Mouse (Mus musculus) midbrain, embryonic 16.5 days (tissue): ENCODE data around the gene Fhad1. TPM values are rescaled to one million over a fixed set of nuclear protein-coding genes. Genes with fewer than 3 reads are reported as not detected.

Experiments
- ATAC-seq: fragments of 200-750 bp; cut with Nextera tagmentation; 2 replicates; pipeline ENCODE4 v1.8.0; 2017; ENCODE audit warnings: moderate TSS enrichment
- H3K27ac ChIP-seq: fragments of 300-500 bp; sonication (generic); 2 replicates; pipeline ENCODE4 v1.5.1; 2014; ENCODE audit warnings: mild to moderate bottlenecking, low read length, mixed read lengths
- H3K27me3 ChIP-seq: fragments of 300-500 bp; sonication (generic); 2 replicates; pipeline ENCODE4 v1.6.1; 2014; ENCODE audit warnings: low read depth, low read length, mixed read lengths; ENCODE audit not compliant: control insufficient read depth, insufficient read depth
- H3K36me3 ChIP-seq: fragments of 300-500 bp; sonication (generic); 2 replicates; pipeline ENCODE4 v1.6.1; 2014; ENCODE audit warnings: mild to moderate bottlenecking, low read length, moderate library complexity, mixed read lengths; ENCODE audit not compliant: control insufficient read depth, insufficient read depth
- H3K4me1 ChIP-seq: fragments of 300-500 bp; sonication (generic); 2 replicates; pipeline ENCODE4 v1.6.1; 2014; ENCODE audit warnings: mild to moderate bottlenecking, low read length, mixed read lengths; ENCODE audit not compliant: control insufficient read depth, insufficient read depth
- H3K4me2 ChIP-seq: fragments of 300-500 bp; sonication (generic); 2 replicates; pipeline ENCODE4 v1.6.1; 2014; ENCODE audit warnings: mild to moderate bottlenecking, low read length, mixed read lengths
- H3K4me3 ChIP-seq: fragments of 300-500 bp; sonication (generic); 2 replicates; pipeline ENCODE4 v1.5.1; 2014; ENCODE audit warnings: low read depth, mild to moderate bottlenecking, low read length, moderate library complexity, mixed read lengths
- H3K9ac ChIP-seq: fragments of 300-500 bp; sonication (generic); 2 replicates; pipeline ENCODE4 v1.6.1; 2014; ENCODE audit warnings: low read depth, low read length, mixed read lengths
- H3K9me3 ChIP-seq: fragments of 300-500 bp; sonication (generic); replicated peaks from 2 replicates; pipeline ENCODE4 v1.6.1; 2014; ENCODE audit warnings: mild to moderate bottlenecking, low read length, mixed read lengths; ENCODE audit not compliant: control insufficient read depth, poor library complexity, severe bottlenecking
- WGBS: fragments of 180-500 bp; shearing (Covaris S2); extraction: QIAGEN DNeasy Blood & Tissue Kit; methylation state at CpG from one replicate; pipeline ENCODE4 v1.1.7; 2014; 5-methylcytosine and 5-hydroxymethylcytosine counted together
- polyA plus RNA-seq: library from polyadenylated mRNA; unstranded; fragments of >200 nt; fragmentation: Nextera tagmentation; extraction: Ambion mirVana; gene quantifications from 2 replicates; pipeline ENCODE4 v1.2.1, GENCODE M21; 2015

Fhad1 gene
- polyA plus RNA-seq, 1 experiment from 2014 or later = 5.3 TPM

DNA sequence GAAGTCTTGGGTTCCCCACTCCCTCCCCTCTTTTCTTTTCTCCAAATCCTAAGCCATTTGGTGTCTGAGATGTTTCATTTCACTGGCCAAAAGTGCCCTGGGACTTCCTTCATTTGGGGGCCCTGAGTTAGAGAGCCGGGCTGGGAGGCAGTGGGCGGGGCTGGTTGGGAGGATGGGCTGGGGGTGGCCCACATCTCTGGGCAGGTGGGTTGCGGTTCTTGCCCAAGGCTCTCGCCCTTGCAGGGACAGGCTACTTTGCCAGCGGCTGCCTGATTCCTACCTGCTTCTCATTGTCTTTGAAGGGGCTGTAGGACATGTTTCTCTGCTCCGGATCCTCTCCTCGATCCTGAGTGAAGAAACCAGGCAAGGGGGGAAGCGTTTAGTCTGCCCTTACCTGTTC lies 116.0 kb downstream of the Fhad1 start:
- H3K27ac ChIP-seq = peak overlapping the region; percentile 44
- H3K4me2 ChIP-seq = no peak overlapping the region
- WGBS = 81% methylated on average over 8 of the region's 8 CpGs
- H3K36me3 ChIP-seq = no peaks in the 10 kb centered on the region
- no peaks in the 10 kb centered on the region for H3K27me3 ChIP-seq
- no peaks in the 10 kb centered on the region for H3K9me3 ChIP-seq
- H3K4me3 ChIP-seq = no peak overlapping the region
- no peak overlapping the region for H3K9ac ChIP-seq
- ATAC-seq = no peak
- peaks cover 27% of the 10 kb centered on the region for H3K4me1 ChIP-seq

DNA sequence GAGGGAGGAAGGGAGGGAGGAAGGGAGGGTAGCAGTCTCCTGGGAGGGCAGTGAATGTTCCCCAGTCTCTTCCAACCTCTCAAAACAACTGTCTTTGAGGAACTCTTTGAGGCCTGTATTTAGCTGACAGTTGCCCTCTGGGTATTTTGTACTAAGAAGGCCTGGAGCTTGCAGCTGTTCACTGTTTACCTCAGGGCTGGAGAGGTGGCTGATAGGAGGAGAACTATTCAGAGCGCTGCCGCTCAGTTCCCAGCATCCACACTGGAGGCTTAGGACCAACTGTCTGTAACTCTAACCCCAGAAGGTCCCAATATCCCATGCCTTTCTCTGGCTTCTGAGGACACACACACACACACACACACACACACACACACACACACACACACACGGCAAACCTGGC lies 117.0 kb downstream of the Fhad1 start:
- peak overlapping the region; percentile 0; the same call in 1 of the 2 replicates for H3K27ac ChIP-seq
- H3K27me3 ChIP-seq = no peaks in the 10 kb centered on the region
- H3K4me1 ChIP-seq = peaks cover 27% of the 10 kb centered on the region

DNA sequence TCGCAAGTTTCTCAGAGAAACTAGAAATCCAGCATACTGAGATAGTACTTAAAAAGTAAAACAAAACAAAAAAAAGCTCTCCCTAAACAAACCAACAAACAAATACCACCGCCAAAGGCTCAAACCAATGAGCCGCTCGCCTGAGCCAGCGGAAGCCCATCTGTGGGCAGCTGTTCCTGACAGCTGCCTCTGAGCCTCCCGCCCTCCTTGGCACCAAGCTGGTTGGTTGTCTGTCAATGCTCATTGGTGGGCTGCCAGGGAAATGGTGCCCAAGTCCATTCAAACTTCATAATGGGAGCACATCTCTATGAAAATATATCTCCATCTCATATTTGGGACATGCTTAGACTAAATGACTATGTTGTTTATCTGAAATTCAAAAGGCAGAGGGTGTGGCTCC lies 117.7 kb downstream of the Fhad1 start:
- H3K9ac ChIP-seq = no peak overlapping the region
- H3K4me2 ChIP-seq = no peak overlapping the region
- H3K4me1 ChIP-seq = peaks cover 26% of the 10 kb centered on the region
- H3K27me3 ChIP-seq = no peaks in the 10 kb centered on the region
- H3K4me3 ChIP-seq = no peak overlapping the region
- H3K9me3 ChIP-seq = no peaks in the 10 kb centered on the region
- H3K27ac ChIP-seq = no peak overlapping the region
- no peaks in the 10 kb centered on the region for H3K36me3 ChIP-seq
- 73% methylated on average over 6 of the region's 6 CpGs for WGBS
- ATAC-seq = no peak

More for the DNA sequence above, 117.0 kb downstream of the Fhad1 start:
- Histone ChIP-seq H3K4me2 (no peak overlapping the region), H3K9ac (no peak overlapping the region), H3K4me3 (no peak overlapping the region), H3K9me3 (no peaks in the 10 kb centered on the region), H3K36me3 (no peaks in the 10 kb centered on the region)
- no peak for ATAC-seq
- WGBS = 34% methylated on average over 3 of the region's 3 CpGs

DNA sequence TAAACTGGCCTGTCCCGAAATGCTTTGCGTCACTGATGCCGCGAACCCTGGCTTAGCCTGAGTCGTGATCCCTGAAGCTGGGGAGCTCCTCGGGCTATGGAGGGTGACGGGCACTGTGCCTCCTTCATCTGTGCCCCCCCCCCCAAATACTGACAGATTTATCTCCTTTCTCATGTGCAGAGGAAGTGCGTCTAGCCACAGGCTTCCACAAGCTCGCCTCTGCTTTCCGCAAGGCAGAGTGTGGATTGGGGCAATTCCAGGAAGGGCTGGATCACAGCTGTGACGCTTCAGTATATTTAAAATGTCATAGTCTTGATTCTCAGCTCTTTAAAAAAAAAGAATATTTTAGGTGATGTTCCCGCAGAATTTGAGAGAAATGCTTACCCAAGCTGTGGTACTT lies 119.1 kb downstream of the Fhad1 start:
- 80% methylated on average over 12 of the region's 12 CpGs for WGBS
- Histone ChIP-seq H3K27ac (no peak overlapping the region), H3K27me3 (no peaks in the 10 kb centered on the region), H3K36me3 (no peaks in the 10 kb centered on the region), H3K4me1 (peaks cover 16% of the 10 kb centered on the region), H3K9me3 (no peaks in the 10 kb centered on the region), H3K4me2 (no peak overlapping the region), H3K9ac (no peak overlapping the region), H3K4me3 (no peak overlapping the region)
- no peak for ATAC-seq

DNA sequence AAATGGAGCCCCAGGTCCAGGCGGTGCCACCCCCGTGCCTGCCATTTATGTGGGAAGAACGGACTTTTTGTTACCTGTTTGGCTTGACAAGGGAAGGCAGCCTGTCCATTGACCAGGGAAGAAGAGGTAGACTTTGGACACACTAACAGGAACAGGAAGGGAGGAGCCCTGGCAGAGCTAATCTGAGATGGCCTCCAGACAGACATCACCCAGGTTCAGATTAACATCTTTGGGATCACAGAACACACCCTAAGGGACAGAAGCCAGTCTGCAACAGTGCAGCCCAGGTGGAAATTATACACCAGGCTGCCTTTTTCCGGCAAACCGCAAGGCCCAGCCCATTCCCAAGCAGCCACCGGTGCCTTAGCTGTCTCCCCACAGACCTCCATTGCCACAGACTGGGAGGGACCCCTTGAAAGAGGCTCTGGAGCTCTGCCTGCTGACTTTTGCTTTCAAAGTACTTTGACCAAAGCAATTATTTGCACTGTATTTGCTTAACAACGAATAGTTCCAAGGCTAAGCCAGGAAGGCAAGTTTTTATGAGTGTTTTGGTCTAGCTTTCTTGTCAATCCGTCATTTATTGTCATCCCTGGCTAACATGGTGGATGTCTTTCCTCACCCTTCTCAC lies 121.6 kb downstream of the Fhad1 start:
- Histone ChIP-seq H3K4me2 (no peak overlapping the region), H3K4me1 (peaks cover 8% of the 10 kb centered on the region), H3K9me3 (no peaks in the 10 kb centered on the region), H3K4me3 (no peak overlapping the region), H3K27me3 (no peaks in the 10 kb centered on the region), H3K36me3 (no peaks in the 10 kb centered on the region), H3K9ac (no peak overlapping the region), H3K27ac (no peak overlapping the region)
- 90% methylated on average over 8 of the region's 8 CpGs for WGBS
- ATAC-seq = no peak

DNA sequence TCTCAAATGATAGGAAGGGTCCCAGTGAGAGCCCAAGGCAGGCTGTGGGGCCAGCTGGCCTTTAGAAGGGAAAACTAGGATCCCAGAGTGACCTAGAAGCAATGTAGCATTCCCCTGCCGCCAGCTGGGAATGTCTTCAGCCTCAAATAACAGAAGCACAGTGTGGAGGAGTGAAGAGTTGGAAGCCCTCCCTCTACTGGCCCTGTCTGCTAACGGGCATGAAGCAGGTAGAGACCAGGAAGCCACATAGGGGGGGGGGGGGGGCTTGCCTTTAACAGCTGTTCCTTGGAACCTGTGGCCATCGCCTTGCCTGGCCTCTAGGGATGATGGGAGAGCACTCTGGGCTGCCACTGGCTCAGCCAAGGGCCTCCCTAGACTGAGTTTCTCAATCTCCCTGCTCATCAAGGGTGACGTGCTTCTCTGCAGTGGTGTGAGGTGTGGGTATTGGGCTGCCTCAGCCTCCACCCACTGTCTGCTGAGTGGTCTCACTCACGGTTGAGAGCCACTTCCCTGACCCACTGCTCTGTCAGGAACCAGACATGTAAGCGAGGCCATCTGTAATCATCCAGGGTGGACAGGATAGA lies 128.4 kb downstream of the Fhad1 start:
- Histone ChIP-seq H3K27me3 (no peaks in the 10 kb centered on the region), H3K4me2 (no peak overlapping the region), H3K36me3 (no peaks in the 10 kb centered on the region), H3K4me1 (no peaks in the 10 kb centered on the region), H3K27ac (no peak overlapping the region), H3K9ac (no peak overlapping the region), H3K4me3 (no peak overlapping the region), H3K9me3 (no peaks in the 10 kb centered on the region)
- 55% methylated on average over 6 of the region's 6 CpGs for WGBS
- no peak for ATAC-seq

DNA sequence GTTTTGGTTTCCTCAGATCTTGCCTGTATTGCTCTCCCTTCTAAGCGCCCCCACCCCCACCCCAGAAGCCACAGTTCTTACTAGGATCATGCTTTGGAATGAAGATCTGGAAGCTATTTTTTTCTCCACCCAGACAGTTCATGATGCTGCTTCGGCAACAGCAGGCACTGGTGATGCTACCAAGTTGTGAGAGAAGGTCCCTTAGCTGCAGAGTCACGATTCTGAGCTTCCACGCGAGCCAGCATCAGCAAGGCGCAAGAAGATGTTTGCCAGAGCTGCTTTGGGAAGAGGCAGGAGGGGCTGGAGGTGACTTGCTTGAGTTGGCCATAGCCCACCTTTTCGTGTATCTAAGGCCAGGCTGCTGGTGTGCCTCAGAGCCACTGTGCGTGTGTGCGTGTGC lies 129.4 kb downstream of the Fhad1 start:
- H3K4me2 ChIP-seq = no peak overlapping the region
- H3K4me3 ChIP-seq = no peak overlapping the region
- H3K36me3 ChIP-seq = no peaks in the 10 kb centered on the region
- no peak overlapping the region for H3K9ac ChIP-seq
- H3K27ac ChIP-seq = no peak overlapping the region
- no peaks in the 10 kb centered on the region for H3K9me3 ChIP-seq
- WGBS = 81% methylated on average over 9 of the region's 9 CpGs
- no peaks in the 10 kb centered on the region for H3K27me3 ChIP-seq
- ATAC-seq = no peak
- no peaks in the 10 kb centered on the region for H3K4me1 ChIP-seq

DNA sequence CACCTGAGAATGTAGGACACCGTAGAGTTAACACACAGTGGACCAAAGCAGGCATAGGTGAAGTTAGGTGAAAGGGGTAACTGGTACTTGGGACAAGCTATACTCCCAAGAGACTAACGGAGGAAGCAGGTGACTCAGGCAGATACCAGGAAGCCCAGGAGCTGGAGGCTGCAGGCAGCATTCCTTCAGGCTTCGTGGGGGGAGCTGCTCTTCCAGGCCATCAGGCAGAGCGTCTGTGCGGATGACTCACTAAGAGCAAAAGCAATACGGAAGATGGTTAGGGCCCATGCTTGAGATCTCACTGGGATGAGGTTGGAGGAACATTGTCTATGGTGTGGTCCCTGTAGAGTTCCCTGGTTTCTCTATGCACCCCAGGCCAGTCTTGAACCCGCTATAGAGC lies 132.0 kb downstream of the Fhad1 start:
- no peak overlapping the region for H3K9ac ChIP-seq

DNA sequence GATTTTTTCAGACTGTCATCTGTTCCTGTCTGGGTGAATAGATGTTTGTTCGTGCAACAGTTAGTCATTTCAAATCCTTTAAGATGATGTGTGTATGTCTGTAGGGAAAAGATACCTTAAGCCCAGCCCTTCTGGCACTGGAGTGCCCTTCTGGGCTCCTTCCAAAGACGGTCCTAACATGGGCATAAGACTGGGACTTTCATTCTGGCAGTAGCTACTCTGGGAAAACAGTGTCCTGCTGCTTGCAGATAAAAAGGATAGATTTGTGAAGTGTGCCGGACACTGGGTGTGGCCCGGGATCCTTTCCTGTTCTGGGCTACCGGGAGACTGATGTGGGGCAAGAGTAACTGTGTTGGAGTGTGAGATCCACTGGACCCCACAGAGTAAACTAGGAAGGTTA lies 132.9 kb downstream of the Fhad1 start:
- Histone ChIP-seq H3K4me1 (no peaks in the 10 kb centered on the region), H3K36me3 (no peaks in the 10 kb centered on the region), H3K4me3 (no peak overlapping the region), H3K27ac (no peak overlapping the region), H3K9ac (no peak overlapping the region), H3K9me3 (no peaks in the 10 kb centered on the region), H3K4me2 (no peak overlapping the region), H3K27me3 (no peaks in the 10 kb centered on the region)
- WGBS = 76% methylated on average over 5 of the region's 5 CpGs
- ATAC-seq = no peak

More for the DNA sequence above, 132.0 kb downstream of the Fhad1 start:
- H3K4me2 ChIP-seq = no peak overlapping the region
- no peaks in the 10 kb centered on the region for H3K9me3 ChIP-seq
- H3K4me3 ChIP-seq = no peak overlapping the region
- no peaks in the 10 kb centered on the region for H3K4me1 ChIP-seq
- 85% methylated on average over 7 of the region's 7 CpGs for WGBS
- ATAC-seq = no peak
- no peak overlapping the region for H3K27ac ChIP-seq
- H3K27me3 ChIP-seq = no peaks in the 10 kb centered on the region
- no peaks in the 10 kb centered on the region for H3K36me3 ChIP-seq
